Mouse (Mus musculus) neural tube, embryonic 13.5 days (tissue): ENCODE data around the gene Chd1. TPM values are rescaled to one million over a fixed set of nuclear protein-coding genes. Genes with fewer than 3 reads are reported as not detected.

Experiments used
- ATAC-seq: fragments of 200-750 bp; cut with Nextera tagmentation; 2 replicates; pipeline ENCODE4 v1.8.0; 2017; ENCODE audit warnings: low read depth, mild to moderate bottlenecking, moderate TSS enrichment, moderate library complexity
- H3K27ac ChIP-seq: fragments of 300-500 bp; sonication (generic); replicated peaks from 2 replicates; pipeline ENCODE4 v1.5.1; 2015; ENCODE audit warnings: moderate library complexity, mild to moderate bottlenecking, inconsistent platforms
- H3K27me3 ChIP-seq: fragments of 300-500 bp; sonication (generic); 2 replicates; pipeline ENCODE4 v1.6.1; 2015; ENCODE audit warnings: mild to moderate bottlenecking, inconsistent platforms
- H3K36me3 ChIP-seq: fragments of 300-500 bp; sonication (generic); 2 replicates; pipeline ENCODE4 v1.6.1; 2015; ENCODE audit warnings: mild to moderate bottlenecking, inconsistent platforms
- H3K4me1 ChIP-seq: fragments of 300-500 bp; sonication (generic); replicated peaks from 2 replicates; pipeline ENCODE4 v1.6.1; 2015; ENCODE audit warnings: inconsistent platforms
- H3K4me2 ChIP-seq: fragments of 300-500 bp; sonication (generic); 2 replicates; pipeline ENCODE4 v1.6.1; 2015; ENCODE audit warnings: inconsistent platforms, mild to moderate bottlenecking, moderate library complexity
- H3K4me3 ChIP-seq: fragments of 300-500 bp; sonication (generic); 2 replicates; pipeline ENCODE4 v1.5.1; 2015; ENCODE audit warnings: mild to moderate bottlenecking, inconsistent platforms
- H3K9ac ChIP-seq: fragments of 300-500 bp; sonication (generic); 2 replicates; pipeline ENCODE4 v1.6.1; 2015; ENCODE audit warnings: moderate library complexity, mild to moderate bottlenecking, inconsistent platforms
- H3K9me3 ChIP-seq: fragments of 300-500 bp; sonication (generic); 2 replicates; pipeline ENCODE4 v1.6.1; 2016; ENCODE audit warnings: inconsistent platforms
- WGBS: fragments of 180-500 bp; shearing (Covaris S2); methylation state at CpG from one replicate; pipeline ENCODE4 v1.1.7; 2015; 5-methylcytosine and 5-hydroxymethylcytosine counted together
- polyA plus RNA-seq: library from polyadenylated mRNA; unstranded; fragments of >200 nt; fragmentation: Nextera tagmentation; extraction: Ambion mirVana; gene quantifications from 2 replicates; pipeline ENCODE4 v1.2.1, GENCODE M21; 2015

Gene Chd1
- polyA plus RNA-seq, 1 experiment from 2014 or later, result 20.0 TPM

DNA sequence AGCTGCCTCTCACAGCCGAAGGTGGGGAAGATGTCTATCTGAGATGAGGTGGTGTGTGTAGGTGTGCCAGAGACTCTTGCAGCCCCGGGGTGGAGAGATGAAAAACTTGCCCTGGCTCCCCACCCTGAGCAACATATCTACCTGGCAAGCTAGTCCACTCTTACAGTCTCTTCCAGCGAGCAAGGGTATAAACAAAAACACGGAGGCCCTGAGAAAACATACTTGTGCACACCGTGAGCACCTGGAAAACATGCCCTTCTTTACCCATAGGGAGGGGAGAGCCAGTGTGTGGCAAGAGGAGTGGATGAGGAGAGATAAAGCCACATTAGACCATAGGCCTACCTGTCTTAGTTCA lies 112.3 kb downstream of the Chd1 start:
- no peak; the same call in 1 of the 2 replicates for ATAC-seq
- Histone ChIP-seq H3K9ac (no peak overlapping the region), H3K9me3 (no peaks in the 10 kb centered on the region), H3K4me1 (peaks cover 89% of the 10 kb centered on the region), H3K27me3 (no peaks in the 10 kb centered on the region), H3K36me3 (peaks cover 59% of the 10 kb centered on the region), H3K4me3 (no peak overlapping the region), H3K27ac (no peak overlapping the region), H3K4me2 (0 out of 2 replicates have a peak overlapping the region, but pooled peaks have one; percentile 4)
- 93% methylated on average over 5 of the region's 5 CpGs for WGBS

DNA sequence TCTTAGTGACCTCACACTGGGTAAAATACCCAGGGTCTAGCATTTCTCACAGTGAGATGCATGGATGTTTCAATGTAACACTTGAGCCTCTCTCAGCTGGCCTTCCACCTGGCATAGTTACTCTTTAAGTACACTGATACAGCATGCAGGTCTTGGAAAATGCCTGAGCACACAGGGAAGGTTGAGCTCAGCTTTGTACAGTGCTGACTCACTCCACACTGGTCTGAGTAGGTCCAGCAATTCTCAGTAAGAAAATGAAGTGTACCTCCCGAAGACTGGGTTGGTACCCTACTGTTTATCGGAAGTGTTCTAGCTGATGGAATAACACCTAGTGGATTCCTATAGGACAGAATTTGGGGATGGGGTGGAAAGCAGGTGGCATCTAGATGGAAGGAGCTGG lies 112.9 kb downstream of the Chd1 start:
- Histone ChIP-seq H3K36me3 (peaks cover 58% of the 10 kb centered on the region), H3K27ac (no peak overlapping the region), H3K4me2 (peak overlapping the region; percentile 4; the same call in 1 of the 2 replicates), H3K9me3 (no peaks in the 10 kb centered on the region), H3K9ac (no peak overlapping the region), H3K4me1 (peaks cover 88% of the 10 kb centered on the region), H3K27me3 (no peaks in the 10 kb centered on the region), H3K4me3 (no peak overlapping the region)
- ATAC-seq, result no peak
- 89% methylated on average over 2 of the region's 2 CpGs for WGBS

DNA sequence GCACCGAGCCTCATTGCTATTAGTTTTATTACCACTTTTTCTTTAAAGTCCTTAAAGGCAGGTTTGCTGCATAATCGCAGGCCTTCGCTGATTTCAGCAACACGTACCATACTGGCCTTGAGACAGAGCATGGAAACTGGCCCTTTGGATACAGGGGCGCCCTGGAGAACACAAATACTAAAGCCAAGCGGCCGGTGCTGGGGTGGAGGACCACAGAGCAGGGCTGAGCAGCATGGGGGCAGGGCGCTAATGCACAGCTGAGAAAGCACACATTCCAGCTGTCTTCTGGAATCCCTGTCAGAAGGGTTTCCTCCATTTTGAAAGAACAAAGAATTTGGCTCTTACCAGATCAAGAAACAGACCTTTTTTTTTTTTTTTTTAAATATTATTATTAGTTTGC lies 113.6 kb downstream of the Chd1 start:
- peaks cover 52% of the 10 kb centered on the region for H3K36me3 ChIP-seq
- no peak overlapping the region for H3K27ac ChIP-seq
- no peak overlapping the region for H3K9ac ChIP-seq
- no peak for ATAC-seq
- no peak overlapping the region for H3K4me2 ChIP-seq
- peaks cover 88% of the 10 kb centered on the region for H3K4me1 ChIP-seq
- no peak overlapping the region for H3K4me3 ChIP-seq
- no peaks in the 10 kb centered on the region for H3K27me3 ChIP-seq
- H3K9me3 ChIP-seq, result no peaks in the 10 kb centered on the region
- 79% methylated on average over 8 of the region's 8 CpGs for WGBS

DNA sequence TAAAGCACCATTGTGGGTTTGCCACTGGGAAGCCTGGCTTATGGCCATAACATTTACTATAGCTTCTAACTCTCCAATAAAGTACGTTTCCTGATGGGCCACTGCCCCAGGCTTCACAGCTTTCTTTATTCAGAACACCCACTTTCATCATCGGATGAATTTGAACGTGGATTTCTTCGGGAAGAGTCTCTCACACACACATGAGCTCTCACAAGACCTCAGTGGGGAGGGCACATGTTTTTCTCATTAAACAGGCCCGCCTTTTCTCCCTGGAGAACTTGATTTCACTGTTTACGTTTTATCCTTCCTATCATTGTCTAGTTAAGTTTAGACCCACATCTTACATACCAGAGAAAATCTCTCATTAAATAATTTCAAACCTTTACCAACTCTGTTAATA lies 115.4 kb downstream of the Chd1 start:
- Histone ChIP-seq H3K4me3 (no peak overlapping the region), H3K4me1 (peaks cover 84% of the 10 kb centered on the region), H3K36me3 (peaks cover 49% of the 10 kb centered on the region), H3K9ac (no peak overlapping the region), H3K27me3 (no peaks in the 10 kb centered on the region), H3K27ac (no peak overlapping the region), H3K9me3 (no peaks in the 10 kb centered on the region), H3K4me2 (peak overlapping the region; percentile 33)
- 51% methylated on average over 6 of the region's 6 CpGs for WGBS
- no peak for ATAC-seq

DNA sequence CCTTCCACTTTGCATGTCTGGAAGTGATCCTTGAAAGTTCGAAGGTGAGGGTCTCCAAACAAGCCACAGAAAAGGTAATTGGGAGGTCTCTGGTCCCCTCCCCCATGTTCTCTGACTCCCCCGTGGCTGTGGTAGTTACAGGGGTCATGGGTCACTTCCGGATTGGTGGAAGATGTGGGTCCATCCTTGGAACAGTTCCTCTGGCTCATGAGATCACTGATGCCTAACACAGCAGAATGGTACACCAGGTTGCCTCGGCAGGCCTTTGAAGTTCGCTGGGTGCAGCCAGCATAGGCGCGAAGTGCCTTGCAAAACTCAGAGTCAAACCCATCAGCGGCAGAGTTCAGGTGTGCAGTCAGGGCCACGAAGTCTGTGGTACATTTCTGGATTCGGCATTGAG lies 116.0 kb downstream of the Chd1 start:
- no peaks in the 10 kb centered on the region for H3K27me3 ChIP-seq
- peaks cover 78% of the 10 kb centered on the region for H3K4me1 ChIP-seq
- ATAC-seq, result no peak
- H3K36me3 ChIP-seq, result peaks cover 45% of the 10 kb centered on the region
- 77% methylated on average over 10 of the region's 10 CpGs for WGBS
- H3K9ac ChIP-seq, result 0 out of 2 replicates have a peak overlapping the region, but pooled peaks have one; percentile 2
- H3K4me2 ChIP-seq, result peak overlapping the region; percentile 33
- H3K9me3 ChIP-seq, result no peaks in the 10 kb centered on the region
- H3K4me3 ChIP-seq, result 0 out of 2 replicates have a peak overlapping the region, but pooled peaks have one; percentile 8
- H3K27ac ChIP-seq, result no peak overlapping the region

DNA sequence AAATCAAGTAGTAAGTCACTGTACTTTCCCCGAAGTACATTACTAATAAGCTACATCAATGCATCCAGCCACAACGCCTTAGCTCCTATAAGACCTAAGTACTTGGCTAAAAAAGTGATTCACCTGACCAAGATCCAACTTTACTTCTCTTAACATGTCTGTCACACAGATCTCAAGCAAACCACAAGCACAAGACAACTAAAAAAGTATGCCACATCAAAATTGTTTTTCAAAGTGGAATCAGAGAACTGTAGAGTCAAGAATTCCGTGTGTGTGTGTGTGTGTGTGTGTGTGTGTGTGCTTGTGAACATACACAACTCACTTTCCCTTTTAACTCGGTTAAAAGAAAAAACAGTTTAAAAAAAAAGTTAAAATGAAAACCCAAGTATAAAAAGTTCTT lies 116.9 kb downstream of the Chd1 start:
- 83% methylated on average over 4 of the region's 4 CpGs for WGBS
- Histone ChIP-seq H3K9ac (no peak overlapping the region), H3K4me1 (peaks cover 71% of the 10 kb centered on the region), H3K4me2 (peak overlapping the region; percentile 33), H3K27ac (no peak overlapping the region), H3K4me3 (no peak overlapping the region), H3K36me3 (peaks cover 40% of the 10 kb centered on the region), H3K27me3 (no peaks in the 10 kb centered on the region), H3K9me3 (no peaks in the 10 kb centered on the region)
- ATAC-seq, result no peak

Other genes starting within 250 kb of the Chd1 start
- gene Psmb1, start 205.2 kb upstream of the Chd1 start, polyA plus RNA-seq, result 274 and 289 TPM in 2 replicates
- 51.4 and 63.3 TPM in 2 replicates for gene Tbp, start 205.1 kb upstream of the Chd1 start, polyA plus RNA-seq
- gene Pdcd2, start 177.7 kb upstream of the Chd1 start, polyA plus RNA-seq, result 71.6 and 77.9 TPM in 2 replicates
- gene Prdm9, start 140.6 kb upstream of the Chd1 start, polyA plus RNA-seq, result 2.6 and 2.8 TPM in 2 replicates
- 88.9 and 89.6 TPM in 2 replicates for gene Rgmb, start 126.1 kb downstream of the Chd1 start, polyA plus RNA-seq